Mouse (Mus musculus) cerebellum, postnatal 4 days (tissue): ENCODE results near the gene Vmn1r179.
"Not testable (repeated sequence)": the region's sequence is repeated elsewhere in the genome, so short reads cannot be mapped to it uniquely, and the experiment has no call there.

Experiments
- DNase-seq, 2 experiments: peaks; one replicate each; pipeline ENCODE4 v3.0.0; 2022; ENCODE audit warnings: low spot score in 2 of 2, mixed read lengths in 1 of 2

Gene Vmn1r179

DNA sequence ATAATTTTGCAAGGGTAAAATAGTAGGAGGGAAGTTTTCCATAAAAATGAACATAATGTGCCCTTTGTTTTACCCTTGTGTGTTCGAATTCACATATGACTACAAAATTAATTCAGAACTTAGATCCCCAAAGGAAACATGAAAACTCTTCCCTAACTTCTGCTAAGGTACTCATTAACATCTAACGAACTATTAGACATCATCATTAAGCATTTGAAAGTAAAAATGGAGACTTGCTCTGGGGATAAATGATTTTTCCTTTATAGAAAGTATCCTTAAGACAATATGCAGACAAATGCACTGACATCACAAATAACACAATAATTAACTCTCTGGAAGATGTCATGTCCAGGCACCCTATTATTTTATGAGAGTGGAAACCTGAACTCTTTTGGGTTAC is at the start of gene Vmn1r179:
Gene Vmn1r179, plus strand, starts transcription at position 301 of the 400 bp plus-strand sequence.
- no peak for DNase-seq

DNA sequence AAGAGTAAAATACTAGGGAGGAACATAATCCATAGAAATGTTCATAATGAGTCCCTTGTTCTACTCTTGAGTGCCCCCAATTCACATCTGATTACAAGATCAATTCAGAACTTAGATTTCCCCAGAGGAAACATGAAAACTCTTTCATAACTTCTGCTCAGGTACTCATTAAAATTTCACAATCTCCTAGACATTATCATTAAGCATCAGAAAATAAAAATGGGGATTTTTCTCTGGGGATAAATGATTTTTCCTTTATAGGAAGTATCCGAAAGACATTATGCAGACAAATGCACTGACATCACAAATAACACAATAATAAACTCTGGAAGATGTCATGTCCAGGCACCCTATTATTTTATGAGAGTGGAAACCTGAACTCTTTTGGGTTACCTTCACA is 35.1 kb upstream of the Vmn1r179 start, which contains the start of gene Vmn1r178:
Gene Vmn1r178, plus strand, starts transcription at position 301 of the 400 bp plus-strand sequence.
- no peak for DNase-seq

DNA sequence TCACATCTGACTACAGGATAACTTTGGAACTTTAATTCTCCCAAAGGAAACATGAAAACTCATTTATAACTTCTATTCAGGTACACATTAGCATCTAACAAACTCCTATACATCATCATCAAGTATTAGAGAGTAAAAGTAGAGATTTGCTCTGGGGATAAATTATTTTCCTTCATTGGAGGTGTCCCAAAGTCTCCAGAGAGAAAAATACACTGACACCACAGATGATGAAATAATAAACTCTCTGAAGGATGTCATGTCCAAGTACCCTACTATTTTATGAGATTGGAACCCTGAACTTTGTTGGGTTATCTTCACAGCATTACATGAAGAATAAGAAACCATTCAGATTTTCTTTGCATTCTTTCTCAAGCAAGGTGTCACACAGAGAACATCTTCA is 23.6 kb downstream of the Vmn1r179 start, which contains the start of gene Vmn1r180:
Gene Vmn1r180, plus strand, starts transcription at position 301 of the 400 bp plus-strand sequence.
- DNase-seq, result no peak

DNA sequence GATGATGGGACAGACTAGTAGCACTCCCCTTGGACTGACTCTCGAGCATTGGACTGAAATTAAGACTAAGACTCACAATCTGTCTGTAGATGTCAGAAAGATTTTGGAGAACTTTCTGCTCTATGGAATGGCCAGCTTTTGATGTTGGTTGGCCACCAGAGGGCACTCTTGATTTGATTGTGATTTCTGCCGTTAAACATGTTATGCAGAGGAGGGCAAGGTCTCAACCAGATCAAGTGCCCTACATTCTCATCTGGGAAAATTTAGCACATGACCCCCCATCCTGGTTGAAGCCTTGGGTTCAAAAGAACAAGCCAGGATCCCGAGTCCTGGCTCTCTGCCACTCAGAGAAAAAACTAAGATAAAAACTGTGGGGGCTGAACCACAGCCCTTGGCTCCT is 41.3 kb downstream of the Vmn1r179 start:
- peak in 1 of 2 experiments; percentile 7 for DNase-seq

DNA sequence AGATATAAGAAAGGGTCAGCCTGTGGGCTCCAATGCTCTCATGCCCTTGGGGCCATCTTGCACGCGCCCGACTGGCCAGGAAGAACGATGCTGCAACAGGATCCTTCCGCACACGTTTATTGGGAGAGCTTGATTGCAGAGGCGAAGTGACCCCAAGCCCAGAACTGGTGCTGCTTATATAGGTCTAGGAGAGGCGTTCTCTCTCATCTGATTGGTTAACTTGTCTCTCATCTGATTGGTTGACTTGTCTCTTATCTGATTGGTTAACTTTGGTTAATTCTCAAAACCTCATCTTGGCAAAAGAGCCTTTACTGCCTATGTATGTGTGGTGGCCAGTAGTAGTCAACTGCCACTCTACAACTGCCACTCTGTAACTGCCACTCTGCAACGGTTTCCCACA is 47.5 kb downstream of the Vmn1r179 start, which contains the start of gene Vmn1r181:
Gene Vmn1r181, plus strand, starts transcription at position 301 of the 400 bp plus-strand sequence.
- DNase-seq, result not testable (repeated sequence)
